Mouse (Mus musculus): ENCODE data around the gene Lgalsl. TPM values are rescaled to one million over a fixed set of nuclear protein-coding genes. Genes with fewer than 3 reads are reported as not detected.

The Lgalsl gene
- polyA plus RNA-seq (2012; fragmentation: generic; extraction: Trizol) = 1 to 10 TPM in 1 of 2 experiments, under 1 TPM in 1; 0.66 to 6.6 TPM

DNA sequence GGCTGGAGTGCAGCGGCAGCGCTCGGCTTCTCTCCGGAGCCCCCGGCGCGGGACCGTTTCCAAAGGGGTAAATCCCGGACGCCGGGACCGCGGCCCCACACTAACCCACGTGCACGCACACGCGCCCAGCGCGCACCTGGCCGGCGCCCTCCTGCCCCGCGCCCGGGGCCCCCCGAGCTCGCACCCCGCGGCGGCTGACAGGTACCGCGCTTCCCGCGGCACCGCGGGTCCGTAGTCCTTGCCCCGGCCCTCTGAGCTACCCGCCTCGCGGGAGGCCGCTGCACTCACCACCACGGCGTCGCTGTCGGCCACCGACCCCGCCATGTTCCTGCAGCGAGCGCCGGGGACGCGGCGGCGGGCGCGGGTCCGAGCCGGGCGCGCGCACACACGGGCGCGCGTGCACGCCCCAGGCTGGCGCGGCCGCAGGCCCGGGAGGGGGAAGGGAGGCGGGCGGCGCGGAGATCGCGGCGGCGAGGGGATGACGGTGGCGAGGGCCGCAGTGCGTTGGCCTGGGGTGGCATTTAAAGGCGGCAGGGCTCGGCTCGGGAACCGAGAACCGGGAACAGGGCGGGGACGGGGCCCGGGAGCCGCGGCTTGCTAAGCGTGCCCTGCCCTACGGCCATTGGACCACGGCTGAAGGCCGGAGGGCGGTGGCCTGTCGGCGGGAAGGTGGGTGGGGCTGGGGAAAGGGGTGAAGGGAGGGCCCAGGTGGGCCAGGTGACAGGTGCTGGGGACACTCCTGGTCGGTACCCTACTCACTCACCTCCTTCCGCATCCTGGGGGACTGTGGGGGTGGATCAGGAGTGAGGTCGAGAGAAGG is at the start of gene Lgalsl:
Gene Lgalsl (minus strand): TSS at position 371 of the 820 bp plus-strand sequence.

Other genes with a start within 250 kb of the Lgalsl start
- gene Aftph, start 89.5 kb downstream of the Lgalsl start, polyA plus RNA-seq (2012; fragmentation: generic; extraction: Trizol) = 1 to 10 TPM in 1 of 2 experiments, under 1 TPM in 1; 0.57 to 6.1 TPM